Mouse (Mus musculus) MEL (cell line): ENCODE measurements around the gene Ttc25. TPM values are rescaled to one million over a fixed set of nuclear protein-coding genes. Genes with fewer than 3 reads are reported as not detected.

ENCODE experiments used
- DNase-seq: peaks from one replicate; pipeline ENCODE4 v3.0.0; 2011; ENCODE audit warnings: low read depth, low spot score
- H3K27ac ChIP-seq: 2 replicates; pipeline ENCODE4 v1.5.1; 2012; ENCODE audit warnings: low read depth, mild to moderate bottlenecking, control low read depth, low read length, moderate library complexity; ENCODE audit not compliant: control insufficient read depth
- H3K27me3 ChIP-seq, 2 experiments: fragments of 150-350 bp in 1 of 2; sonication (generic) in 1 of 2; 2 replicates each; pipeline ENCODE4 v1.6.1; 2012; ENCODE audit warnings: low read length in 2 of 2, mild to moderate bottlenecking in 2 of 2, improper control_type of control experiment in 1 of 2, moderate library complexity in 1 of 2; ENCODE audit not compliant: insufficient read depth in 2 of 2, control insufficient read depth in 1 of 2
- H3K36me3 ChIP-seq, 2 experiments: 2 replicates each; pipeline ENCODE4 v1.6.1; 2012 to 2014; ENCODE audit warnings: low read length in 2 of 2, improper control_type of control experiment in 1 of 2, inconsistent platforms in 1 of 2, mild to moderate bottlenecking in 1 of 2; ENCODE audit not compliant: insufficient read depth in 2 of 2, control insufficient read depth in 1 of 2
- H3K4me1 ChIP-seq, 2 experiments: fragments of 150-350 bp in 1 of 2; sonication (generic) in 1 of 2; 2 replicates each; pipeline ENCODE4 v1.6.1; 2012; ENCODE audit warnings: low read length in 2 of 2, improper control_type of control experiment in 1 of 2, mild to moderate bottlenecking in 1 of 2; ENCODE audit not compliant: insufficient read depth in 2 of 2, control insufficient read depth in 1 of 2
- H3K4me3 ChIP-seq, 2 experiments: fragments of 150-350 bp in 1 of 2; sonication (generic) in 1 of 2; 2 replicates each; pipeline ENCODE4 v1.5.1; 2012; ENCODE audit warnings: low read depth in 2 of 2, low read length in 2 of 2, mild to moderate bottlenecking in 2 of 2, moderate library complexity in 2 of 2, control low read depth in 1 of 2, improper control_type of control experiment in 1 of 2; ENCODE audit not compliant: control insufficient read depth in 1 of 2, insufficient read depth in 1 of 2
- H3K79me2 ChIP-seq: 2 replicates; pipeline ENCODE4 v1.6.1; 2012; ENCODE audit warnings: mild to moderate bottlenecking, low read length, moderate library complexity; ENCODE audit not compliant: control insufficient read depth, poor library complexity, insufficient read depth
- H3K9ac ChIP-seq: 2 replicates; pipeline ENCODE4 v1.6.1; 2012; ENCODE audit warnings: low read depth, mild to moderate bottlenecking, control low read depth, low read length, moderate library complexity; ENCODE audit not compliant: control insufficient read depth, poor library complexity, severe bottlenecking
- H3K9me3 ChIP-seq: fragments of 150-350 bp; sonication (generic); replicated peaks from 2 replicates; pipeline ENCODE4 v1.6.1; 2012; ENCODE audit warnings: mild to moderate bottlenecking, low read length, improper control_type of control experiment, moderate library complexity; ENCODE audit not compliant: insufficient read depth
- CHD1 ChIP-seq: IDR thresholded peaks from 2 replicates; pipeline ENCODE4 v1.6.1; 2012; ENCODE audit warnings: low read depth, mild to moderate bottlenecking, inconsistent platforms, low read length, improper control_type of control experiment
- CHD2 ChIP-seq: IDR thresholded peaks from 2 replicates; pipeline ENCODE4 v1.6.1; 2011; ENCODE audit warnings: low read length, improper control_type of control experiment
- E2F4 ChIP-seq: IDR thresholded peaks from 2 replicates; pipeline ENCODE4 v1.6.1; 2011; ENCODE audit warnings: low read depth, low read length, improper control_type of control experiment, borderline replicate concordance
- ELF1 ChIP-seq: IDR thresholded peaks from 2 replicates; pipeline ENCODE4 v1.6.1; 2014; ENCODE audit warnings: low read depth, mild to moderate bottlenecking, inconsistent platforms, low read length, improper control_type of control experiment, moderate library complexity
- EP300 ChIP-seq, 2 experiments: IDR thresholded peaks; 2 replicates each; pipeline ENCODE4 v1.6.1; 2011; ENCODE audit warnings: improper control_type of control experiment in 2 of 2, low read length in 2 of 2, low read depth in 1 of 2, mild to moderate bottlenecking in 1 of 2
- GATA1 ChIP-seq: IDR thresholded peaks from 2 replicates; pipeline ENCODE4 v1.6.1; 2011; ENCODE audit warnings: low read depth, low read length, improper control_type of control experiment
- HCFC1 ChIP-seq: IDR thresholded peaks from 2 replicates; pipeline ENCODE4 v1.6.1; 2012; ENCODE audit warnings: low read depth, mild to moderate bottlenecking, inconsistent platforms, low read length, improper control_type of control experiment, moderate library complexity
- KAT2A ChIP-seq: conservative IDR thresholded peaks from 2 replicates; pipeline ENCODE4 v1.6.1; 2012; ENCODE audit warnings: low read depth, low read length, improper control_type of control experiment, inconsistent platforms
- MAZ ChIP-seq: IDR thresholded peaks from 2 replicates; pipeline ENCODE4 v1.6.1; 2012; ENCODE audit warnings: low read depth, mild to moderate bottlenecking, inconsistent platforms, low read length, improper control_type of control experiment
- MEF2A ChIP-seq: IDR thresholded peaks from 2 replicates; pipeline ENCODE4 v1.6.1; 2014; ENCODE audit warnings: low read depth, mild to moderate bottlenecking, inconsistent platforms, low read length, improper control_type of control experiment; ENCODE audit not compliant: poor library complexity, insufficient replicate concordance, severe bottlenecking; ENCODE audit errors: extremely low read depth
- MXI1 ChIP-seq: IDR thresholded peaks from 2 replicates; pipeline ENCODE4 v1.6.1; 2011; ENCODE audit warnings: mild to moderate bottlenecking, low read depth, low read length, improper control_type of control experiment
- MYC ChIP-seq: IDR thresholded peaks from 2 replicates; pipeline ENCODE4 v1.6.1; 2011; ENCODE audit warnings: low read depth, mild to moderate bottlenecking, low read length, improper control_type of control experiment, moderate library complexity
- NELFE ChIP-seq: IDR thresholded peaks from 2 replicates; pipeline ENCODE4 v1.6.1; 2011; ENCODE audit warnings: low read depth, low read length, improper control_type of control experiment
- NRF1 ChIP-seq: IDR thresholded peaks from 2 replicates; pipeline ENCODE4 v1.6.1; 2014; ENCODE audit warnings: low read depth, mild to moderate bottlenecking, inconsistent platforms, low read length, improper control_type of control experiment, moderate library complexity; ENCODE audit not compliant: poor library complexity, insufficient read depth, severe bottlenecking
- POLR2A ChIP-seq, 2 experiments: IDR thresholded peaks; 2 replicates each; pipeline ENCODE4 v1.6.1; 2011 to 2012; ENCODE audit warnings: low read length in 2 of 2, mild to moderate bottlenecking in 2 of 2, control low read depth in 1 of 2, improper control_type of control experiment in 1 of 2, low read depth in 1 of 2, moderate library complexity in 1 of 2; ENCODE audit not compliant: control insufficient read depth in 1 of 2, insufficient read depth in 1 of 2, poor library complexity in 1 of 2
- POLR2AphosphoS2 ChIP-seq: IDR thresholded peaks from 2 replicates; pipeline ENCODE4 v1.6.1; 2011; ENCODE audit warnings: low read length, improper control_type of control experiment
- POLR2AphosphoS5 ChIP-seq: IDR thresholded peaks from 2 replicates; pipeline ENCODE4 v1.6.1; 2012; ENCODE audit warnings: low read depth, borderline replicate concordance, mild to moderate bottlenecking, inconsistent platforms, low read length, moderate library complexity, mixed read lengths
- RAD21 ChIP-seq: IDR thresholded peaks from 2 replicates; pipeline ENCODE4 v1.6.1; 2011; ENCODE audit warnings: mild to moderate bottlenecking, low read depth, low read length, improper control_type of control experiment
- RCOR1 ChIP-seq: IDR thresholded peaks from 2 replicates; pipeline ENCODE4 v1.6.1; 2012; ENCODE audit warnings: low read depth, mild to moderate bottlenecking, inconsistent platforms, low read length, improper control_type of control experiment
- SIN3A ChIP-seq: IDR thresholded peaks from 2 replicates; pipeline ENCODE4 v1.6.1; 2012; ENCODE audit warnings: low read length, improper control_type of control experiment, inconsistent platforms
- TAL1 ChIP-seq: IDR thresholded peaks from 2 replicates; pipeline ENCODE4 v1.6.1; 2012; ENCODE audit warnings: mild to moderate bottlenecking, inconsistent platforms, low read length, moderate library complexity, mixed read lengths
- TBP ChIP-seq: IDR thresholded peaks from 2 replicates; pipeline ENCODE4 v1.8.0; 2011; ENCODE audit warnings: low read depth, low read length, improper control_type of control experiment
- TCF12 ChIP-seq: IDR thresholded peaks from 2 replicates; pipeline ENCODE4 v1.6.1; 2014; ENCODE audit warnings: low read depth, mild to moderate bottlenecking, inconsistent platforms, low read length, improper control_type of control experiment, moderate library complexity
- UBTF ChIP-seq: IDR thresholded peaks from 2 replicates; pipeline ENCODE4 v1.6.1; 2012; ENCODE audit warnings: low read depth, mild to moderate bottlenecking, inconsistent platforms, low read length, improper control_type of control experiment, moderate library complexity, borderline replicate concordance; ENCODE audit not compliant: insufficient read depth
- USF1 ChIP-seq: IDR thresholded peaks from 2 replicates; pipeline ENCODE4 v1.6.1; 2014; ENCODE audit warnings: low read depth, mild to moderate bottlenecking, inconsistent platforms, low read length, improper control_type of control experiment, moderate library complexity
- USF2 ChIP-seq, 2 experiments: IDR thresholded peaks; 2 replicates each; pipeline ENCODE4 v1.6.1; 2011 to 2012; ENCODE audit warnings: improper control_type of control experiment in 2 of 2, low read length in 2 of 2, borderline replicate concordance in 1 of 2, inconsistent platforms in 1 of 2, low read depth in 1 of 2, mild to moderate bottlenecking in 1 of 2; ENCODE audit not compliant: insufficient read depth in 1 of 2
- ZKSCAN1 ChIP-seq: IDR thresholded peaks from 2 replicates; pipeline ENCODE4 v1.6.1; 2012; ENCODE audit warnings: low read depth, mild to moderate bottlenecking, inconsistent platforms, low read length, improper control_type of control experiment, moderate library complexity
- ZMIZ1 ChIP-seq: IDR thresholded peaks from 2 replicates; pipeline ENCODE4 v1.6.1; 2012; ENCODE audit warnings: low read depth, mild to moderate bottlenecking, inconsistent platforms, low read length, improper control_type of control experiment, moderate library complexity
- ZNF384 ChIP-seq: IDR thresholded peaks from 2 replicates; pipeline ENCODE4 v1.6.1; 2012; ENCODE audit warnings: low read depth, mild to moderate bottlenecking, inconsistent platforms, low read length, improper control_type of control experiment
- polyA plus RNA-seq, 2 experiments: library from polyadenylated mRNA; stranded (reverse) in 1 of 2; unstranded in 1 of 2; fragments of >175 nt in 1 of 2; fragments of >200 nt in 1 of 2; gene quantifications; 2 replicates each; pipeline versions ENCODE4 v1.2.1 to v1.2.4; 2012; ENCODE audit warnings: low replicate concordance in 2 of 2, low read depth in 1 of 2; ENCODE audit not compliant: insufficient read length in 2 of 2, insufficient read depth in 1 of 2, missing spikeins in 1 of 2
- total RNA-seq: library from RNA; depleted of rRNA; stranded (reverse); fragments of 300-350 nt; gene quantifications from 2 replicates; pipeline ENCODE4 v1.2.3, GENCODE M21; 2012

Gene Ttc25
- total and polyA plus RNA-seq, 3 experiments: 0.46 to 0.92 TPM; not detected in 1

- TF ChIP-seq MXI1: no peak
- TF ChIP-seq, all 39 proteins: peak for 0
These were observed 16.3 kb downstream of the Ttc25 start (continued) for GRCm38 (mm10) chr11:100561748-100562147.

- Histone ChIP-seq H3K27ac (no peak overlapping the region), H3K9me3 (no peaks in the 10 kb centered on the region), H3K79me2 (no peaks in the 10 kb centered on the region), H3K36me3 (no peaks in the 10 kb centered on the region), H3K4me3 (no peak overlapping the region), H3K27me3 (peaks cover 0 to 3% of the 10 kb centered on the region in 2 experiments; a peak in 2 of 4 replicates), H3K9ac (no peak overlapping the region), H3K4me1 (peaks cover 0 to 4% of the 10 kb centered on the region in 2 experiments; a peak in 1 of 4 replicates)
- no peak for DNase-seq
- TF ChIP-seq HCFC1 (no peak), SIN3A (no peak), MXI1 (no peak), CHD2 (no peak), EP300 (IDR thresholded peaks at IDR 0.05; ENCODE audit: low read depth in 1 of 2, low read length in 2 of 2) (no peak), KAT2A (no peak), POLR2A (IDR thresholded peaks at IDR 0.05; ENCODE audit: control insufficient read depth in 1 of 2, insufficient read depth in 1 of 2, low read depth in 1 of 2, low read length in 2 of 2, poor library complexity in 1 of 2) (no peak), POLR2AphosphoS5 (no peak), ZMIZ1 (no peak), NRF1 (no peak), CHD1 (no peak), ZKSCAN1 (no peak), TBP (no peak), E2F4 (no peak), USF1 (no peak), TCF12 (no peak), POLR2AphosphoS2 (no peak), MAZ (no peak), MYC (no peak), NELFE (no peak)
These were observed 18.9 kb downstream of the Ttc25 start for GRCm38 (mm10) chr11:100564297-100564696.

GRCm38 (mm10) chr11:100564703-100565102 lies 19.3 kb downstream of the Ttc25 start:
- Histone ChIP-seq H3K79me2 (no peaks in the 10 kb centered on the region), H3K27ac (no peak overlapping the region), H3K9me3 (no peaks in the 10 kb centered on the region), H3K9ac (no peak overlapping the region), H3K4me3 (no peak overlapping the region), H3K27me3 (peaks cover 0 to 3% of the 10 kb centered on the region in 2 experiments; a peak in 2 of 4 replicates), H3K36me3 (no peaks in the 10 kb centered on the region), H3K4me1 (peaks cover 0 to 4% of the 10 kb centered on the region in 2 experiments; a peak in 2 of 4 replicates)
- DNase-seq: peak; percentile 57
- TF ChIP-seq UBTF (no peak), USF2 (IDR thresholded peaks at IDR 0.05; ENCODE audit: borderline replicate concordance in 1 of 2, insufficient read depth in 1 of 2, low read depth in 1 of 2, low read length in 2 of 2) (no peak), KAT2A (no peak), GATA1 (peak; percentile 61), RCOR1 (0 out of 2 replicates have a peak, but pooled peaks have one; percentile 16), EP300 (IDR thresholded peaks at IDR 0.05; ENCODE audit: low read depth in 1 of 2, low read length in 2 of 2) (peak in 1 of 2 experiments; percentile 69; a peak in 3 of 4 replicates), TCF12 (peak; percentile 61; the same call in 1 of the 2 replicates), ZMIZ1 (no peak), ZNF384 (peak; percentile 90), MYC (no peak), RAD21 (no peak), MEF2A (no peak), ELF1 (no peak), TAL1 (0 out of 2 replicates have a peak, but pooled peaks have one; percentile 27)
- TF ChIP-seq, all 39 proteins: peak for 6
